Mouse (Mus musculus): ENCODE data around the gene Pde4d. TPM values are rescaled to one million over a fixed set of nuclear protein-coding genes. Genes with fewer than 3 reads are reported as not detected.

Pde4d gene
- total RNA-seq, 2 experiments from 2014 or later = 108 to 120 TPM

- intact Hi-C loops (cut with DNase I) = no loop called here
- DNase-seq (ENCODE audit: extremely low spot score in 1 of 2, low spot score in 2 of 2) = no peak
These were observed 1140.3 kb downstream of the Pde4d start for GRCm38 (mm10) chr13:109590048-109590447.

- intact Hi-C loops (cut with DNase I) = no loop called here
- DNase-seq (ENCODE audit: extremely low spot score in 1 of 2, low spot score in 2 of 2) = no peak
These were observed 1142.5 kb downstream of the Pde4d start for GRCm38 (mm10) chr13:109592192-109592797.

- no peak for DNase-seq (ENCODE audit: extremely low spot score in 1 of 2, low spot score in 2 of 2)
- intact Hi-C loops (cut with DNase I) = no loop called here
These were observed 1150.0 kb downstream of the Pde4d start for GRCm38 (mm10) chr13:109599711-109600110.

GRCm38 (mm10) chr13:109604017-109604416, 1154.3 kb downstream of the Pde4d start:
- intact Hi-C loops (cut with DNase I) = no loop called here
- no peak for DNase-seq (ENCODE audit: extremely low spot score in 1 of 2, low spot score in 2 of 2)

- intact Hi-C loops (cut with DNase I) = loop anchor here (5.0 kb wide), 3 partner anchors 48 to 263 kb away; no protein-coding TSS in a partner anchor
These were observed 1155.4 kb downstream of the Pde4d start for GRCm38 (mm10) chr13:109605140-109605539.

GRCm38 (mm10) chr13:109609106-109609804, 1159.5 kb downstream of the Pde4d start:
- intact Hi-C loops (cut with DNase I) = loop anchor here (2.0 to 5.0 kb wide), 4 partner anchors 52 to 380 kb away; no protein-coding TSS in a partner anchor
- no peak for DNase-seq (ENCODE audit: extremely low spot score in 1 of 2, low spot score in 2 of 2)

More at GRCm38 (mm10) chr13:109605140-109605539, 1155.4 kb downstream of the Pde4d start:
- DNase-seq (ENCODE audit: extremely low spot score in 1 of 2, low spot score in 2 of 2) = no peak

- DNase-seq (ENCODE audit: extremely low spot score in 1 of 2, low spot score in 2 of 2) = peak; percentile 44 to 60
- intact Hi-C loops (cut with DNase I) = loop anchor here (2.0 to 10.0 kb wide), 5 partner anchors 52 to 381 kb away; no protein-coding TSS in a partner anchor
These were observed 1160.0 kb downstream of the Pde4d start for GRCm38 (mm10) chr13:109609805-109610187.

- intact Hi-C loops (cut with DNase I) = loop anchor here (10.0 kb wide), 1 partner anchor 294 kb away; no protein-coding TSS in a partner anchor
- DNase-seq (ENCODE audit: extremely low spot score in 1 of 2, low spot score in 2 of 2) = no peak
These were observed 1161.0 kb downstream of the Pde4d start for GRCm38 (mm10) chr13:109610772-109611171.

GRCm38 (mm10) chr13:109615213-109615784, 1165.6 kb downstream of the Pde4d start:
- DNase-seq (ENCODE audit: extremely low spot score in 1 of 2, low spot score in 2 of 2) = no peak
- intact Hi-C loops (cut with DNase I) = loop anchor here (5.0 to 10.0 kb wide), 2 partner anchors 142 to 290 kb away; no protein-coding TSS in a partner anchor

- DNase-seq (ENCODE audit: extremely low spot score in 1 of 2, low spot score in 2 of 2) = peak in 1 of 2 experiments; percentile 45
- intact Hi-C loops (cut with DNase I) = loop anchor here (5.0 to 10.0 kb wide), 2 partner anchors 141 to 289 kb away; no protein-coding TSS in a partner anchor
These were observed 1166.1 kb downstream of the Pde4d start for GRCm38 (mm10) chr13:109615785-109616281.

GRCm38 (mm10) chr13:109619158-109619657, 1169.5 kb downstream of the Pde4d start:
- DNase-seq (ENCODE audit: extremely low spot score in 1 of 2, low spot score in 2 of 2) = no peak
- intact Hi-C loops (cut with DNase I) = loop anchor here (2.0 to 10.0 kb wide), 3 partner anchors 116 to 286 kb away; no protein-coding TSS in a partner anchor

DNA sequence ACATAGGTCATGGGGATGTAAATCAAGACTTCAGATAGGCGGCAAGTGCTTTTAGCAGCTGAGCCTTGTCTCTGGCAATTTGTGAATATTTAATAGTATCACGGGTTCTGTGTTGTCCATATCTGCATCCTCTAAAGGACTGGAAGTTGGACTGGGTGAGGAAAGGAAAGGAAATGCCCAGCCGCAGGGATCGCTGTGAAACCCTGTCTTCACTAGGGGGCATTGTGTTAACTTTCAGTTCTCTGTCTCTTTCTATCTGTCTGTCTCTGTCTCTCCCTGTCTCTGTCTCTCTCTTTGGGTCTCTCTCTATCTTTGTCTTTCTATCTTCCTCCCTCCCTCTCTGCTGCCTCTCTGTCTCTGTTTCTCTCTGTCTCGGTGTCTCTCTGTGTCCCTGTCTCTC, 1172.5 kb downstream of the Pde4d start:
- intact Hi-C loops (cut with DNase I) = no loop called here
- DNase-seq (ENCODE audit: extremely low spot score in 1 of 2, low spot score in 2 of 2) = no peak

GRCm38 (mm10) chr13:109623201-109623600, 1173.5 kb downstream of the Pde4d start:
- intact Hi-C loops (cut with DNase I) = no loop called here
- no peak for DNase-seq (ENCODE audit: extremely low spot score in 1 of 2, low spot score in 2 of 2)

- no peak for DNase-seq (ENCODE audit: extremely low spot score in 1 of 2, low spot score in 2 of 2)
- intact Hi-C loops (cut with DNase I) = no loop called here
These were observed 1175.1 kb downstream of the Pde4d start for GRCm38 (mm10) chr13:109624772-109625349.

DNA sequence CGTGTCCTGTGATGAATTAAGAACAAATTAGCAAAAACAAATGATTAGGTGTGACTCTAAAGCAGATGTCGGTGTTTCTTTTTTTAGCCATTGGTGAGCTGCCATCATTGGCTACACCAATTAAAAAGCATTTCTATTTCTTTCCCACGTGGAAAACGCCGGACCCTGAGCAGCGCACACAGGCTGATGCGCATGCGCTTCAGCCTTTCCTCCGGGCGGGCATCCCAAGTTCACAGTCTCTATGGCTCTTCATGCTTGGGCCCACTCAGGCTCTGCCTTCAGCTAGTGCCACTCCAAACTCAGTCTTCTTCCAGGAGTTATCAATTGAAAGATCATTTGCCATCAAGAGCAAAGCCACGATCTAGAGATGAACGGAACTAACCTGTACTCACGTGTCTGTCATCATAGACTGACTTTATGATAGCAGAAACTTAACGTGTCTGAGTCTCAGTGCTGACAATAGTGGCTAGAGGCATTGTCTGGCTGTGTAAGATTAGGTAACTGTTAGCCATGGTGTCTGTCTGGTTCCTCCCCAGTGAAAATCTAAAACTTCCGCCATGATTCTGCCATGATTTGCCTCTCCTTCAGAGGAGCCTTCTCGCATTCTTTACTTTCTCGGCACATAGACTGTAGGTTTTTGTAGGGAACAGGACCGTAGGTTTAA, 1175.8 kb downstream of the Pde4d start:
- no peak for DNase-seq (ENCODE audit: extremely low spot score in 1 of 2, low spot score in 2 of 2)
- intact Hi-C loops (cut with DNase I) = no loop called here

DNA sequence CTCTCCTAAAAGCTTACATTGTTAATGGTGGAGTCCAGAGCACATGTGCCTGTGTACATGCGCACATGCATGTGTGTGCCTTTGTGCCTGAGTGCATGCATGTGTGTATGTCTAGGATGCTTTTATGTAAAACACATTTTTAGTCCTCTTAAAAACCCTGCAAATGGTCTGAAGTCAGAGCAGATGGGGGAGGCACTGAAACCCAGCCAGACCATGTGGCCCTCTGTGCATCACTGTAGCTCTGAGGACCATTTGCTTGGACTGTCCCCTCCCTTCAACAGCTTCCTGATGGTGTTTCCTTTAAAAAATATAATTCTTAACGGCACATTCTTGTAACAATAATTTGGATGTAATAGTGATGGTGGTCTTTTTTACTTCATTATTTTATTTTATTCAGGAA, 1177.5 kb downstream of the Pde4d start:
- intact Hi-C loops (cut with DNase I) = no loop called here
- no peak for DNase-seq (ENCODE audit: extremely low spot score in 1 of 2, low spot score in 2 of 2)

GRCm38 (mm10) chr13:109628606-109629005, 1178.9 kb downstream of the Pde4d start:
- no peak for DNase-seq (ENCODE audit: extremely low spot score in 1 of 2, low spot score in 2 of 2)
- intact Hi-C loops (cut with DNase I) = no loop called here

- intact Hi-C loops (cut with DNase I) = no loop called here
These were observed 1179.5 kb downstream of the Pde4d start for GRCm38 (mm10) chr13:109629216-109629615.

More at GRCm38 (mm10) chr13:109629216-109629615, 1179.5 kb downstream of the Pde4d start:
- no peak for DNase-seq (ENCODE audit: extremely low spot score in 1 of 2, low spot score in 2 of 2)

Measured in left cerebral cortex, postnatal 10 days (tissue).